Mouse (Mus musculus): ENCODE measurements around the gene Ranbp6. TPM values are rescaled to one million over a fixed set of nuclear protein-coding genes. Genes with fewer than 3 reads are reported as not detected.
A peak's percentile ranks its signal among the peaks of the same experiment; 100 is the strongest.

Ranbp6 gene
- total and polyA plus RNA-seq, 3 experiments, result 22.6 to 23.7 TPM; not detected in 1

- H3K27ac ChIP-seq (ENCODE audit: control insufficient read depth, low read depth, low read length), result no peak overlapping the region
- peaks cover 0 to 9% of the 10 kb centered on the region in 2 experiments; a peak in 2 of 4 replicates for H3K36me3 ChIP-seq (ENCODE audit: control insufficient read depth in 1 of 2, insufficient read depth in 2 of 2, low read length in 2 of 2)
- H3K9ac ChIP-seq (ENCODE audit: control insufficient read depth, low read depth, low read length, poor library complexity, severe bottlenecking), result no peak overlapping the region
- no peak overlapping the region for H3K4me3 ChIP-seq (ENCODE audit: control insufficient read depth in 1 of 2, insufficient read depth in 1 of 2, low read depth in 2 of 2, low read length in 2 of 2)
- DNase-seq (ENCODE audit: low read depth, low spot score), result peak; percentile 54
- 0 out of 2 replicates have a peak, but pooled peaks have one; percentile 14 for TF ChIP-seq SMC3 (IDR thresholded peaks at IDR 0.05; ENCODE audit: low read depth, low read length)
- TF ChIP-seq MEF2A (IDR thresholded peaks at IDR 0.05; ENCODE audit: extremely low read depth, insufficient replicate concordance, low read depth, low read length, poor library complexity, severe bottlenecking), result no peak
- no peak for TF ChIP-seq HCFC1 (IDR thresholded peaks at IDR 0.05; ENCODE audit: low read depth, low read length)
- TF ChIP-seq ZC3H11A (IDR thresholded peaks at IDR 0.05; ENCODE audit: low read depth, low read length), result 0 out of 2 replicates have a peak, but pooled peaks have one; percentile 6
- peak; percentile 31 for TF ChIP-seq RCOR1 (IDR thresholded peaks at IDR 0.05; ENCODE audit: low read depth, low read length)
- TF ChIP-seq ZNF384 (IDR thresholded peaks at IDR 0.05; ENCODE audit: low read depth, low read length), result peak; percentile 60
- no peak for TF ChIP-seq USF2 (IDR thresholded peaks at IDR 0.05; ENCODE audit: borderline replicate concordance in 1 of 2, insufficient read depth in 1 of 2, low read depth in 1 of 2, low read length in 2 of 2)
- TF ChIP-seq CHD1 (IDR thresholded peaks at IDR 0.05; ENCODE audit: low read depth, low read length), result no peak
- no peak for TF ChIP-seq E2F4 (IDR thresholded peaks at IDR 0.05; ENCODE audit: borderline replicate concordance, low read depth, low read length)
- TF ChIP-seq GABPA (IDR thresholded peaks at IDR 0.05; ENCODE audit: low read depth, low read length), result 0 out of 2 replicates have a peak, but pooled peaks have one; percentile 35
- TF ChIP-seq TBP (IDR thresholded peaks at IDR 0.05; ENCODE audit: low read depth, low read length), result no peak
- no peak for TF ChIP-seq MYC (IDR thresholded peaks at IDR 0.05; ENCODE audit: low read depth, low read length)
- no peak for TF ChIP-seq POLR2AphosphoS5 (IDR thresholded peaks at IDR 0.05; ENCODE audit: borderline replicate concordance, low read depth, low read length)
- TF ChIP-seq MAZ (IDR thresholded peaks at IDR 0.05; ENCODE audit: low read depth, low read length), result no peak
- TF ChIP-seq EP300 (IDR thresholded peaks at IDR 0.05; ENCODE audit: low read depth in 1 of 2, low read length in 2 of 2), result 0 out of 4 replicates have a peak, but pooled peaks of 1 of the 2 experiments have one; percentile 44
- no peak; the same call in 1 of the 2 replicates for TF ChIP-seq MAFK (IDR thresholded peaks at IDR 0.05; ENCODE audit: borderline replicate concordance, low read depth, low read length)
- no peaks in the 10 kb centered on the region for H3K79me2 ChIP-seq (ENCODE audit: control insufficient read depth, insufficient read depth, low read length, poor library complexity)
- peaks cover 4 to 13% of the 10 kb centered on the region in 2 experiments; a peak in 3 of 4 replicates for H3K4me1 ChIP-seq (ENCODE audit: control insufficient read depth in 1 of 2, insufficient read depth in 2 of 2, low read length in 2 of 2)
- no peaks in the 10 kb centered on the region; a peak in 1 of 4 replicates for H3K27me3 ChIP-seq (ENCODE audit: control insufficient read depth in 1 of 2, insufficient read depth in 2 of 2, low read length in 2 of 2)
- H3K9me3 ChIP-seq (replicated peaks; ENCODE audit: insufficient read depth, low read length), result no peaks in the 10 kb centered on the region
These were observed 12.2 kb upstream of the Ranbp6 start for GRCm38 (mm10) chr19:29825003-29825402.

GRCm38 (mm10) chr19:29824034-29824700 is 11.4 kb upstream of the Ranbp6 start:
- Histone ChIP-seq H3K27me3 (ENCODE audit: control insufficient read depth in 1 of 2, insufficient read depth in 2 of 2, low read length in 2 of 2) (no peaks in the 10 kb centered on the region; a peak in 1 of 4 replicates), H3K4me3 (ENCODE audit: control insufficient read depth in 1 of 2, insufficient read depth in 1 of 2, low read depth in 2 of 2, low read length in 2 of 2) (peak overlapping the region; percentile 42 to 45), H3K27ac (ENCODE audit: control insufficient read depth, low read depth, low read length) (no peak overlapping the region), H3K9me3 (replicated peaks; ENCODE audit: insufficient read depth, low read length) (no peaks in the 10 kb centered on the region), H3K4me1 (ENCODE audit: control insufficient read depth in 1 of 2, insufficient read depth in 2 of 2, low read length in 2 of 2) (peaks cover 4 to 13% of the 10 kb centered on the region in 2 experiments; a peak in 3 of 4 replicates), H3K36me3 (ENCODE audit: control insufficient read depth in 1 of 2, insufficient read depth in 2 of 2, low read length in 2 of 2) (peaks cover 0 to 9% of the 10 kb centered on the region in 2 experiments; a peak in 2 of 4 replicates), H3K79me2 (ENCODE audit: control insufficient read depth, insufficient read depth, low read length, poor library complexity) (no peaks in the 10 kb centered on the region), H3K9ac (ENCODE audit: control insufficient read depth, low read depth, low read length, poor library complexity, severe bottlenecking) (peak overlapping the region; percentile 28)
- 0 out of 2 replicates have a peak, but pooled peaks have one; percentile 35 for TF ChIP-seq ELF1 (IDR thresholded peaks at IDR 0.05; ENCODE audit: low read depth, low read length)
- 0 out of 2 replicates have a peak, but pooled peaks have one; percentile 6 for TF ChIP-seq GATA1 (IDR thresholded peaks at IDR 0.05; ENCODE audit: low read depth, low read length)
- no peak for TF ChIP-seq TBP (IDR thresholded peaks at IDR 0.05; ENCODE audit: low read depth, low read length)
- TF ChIP-seq SIN3A (IDR thresholded peaks at IDR 0.05; ENCODE audit: low read length), result peak; percentile 68; the same call in 1 of the 2 replicates
- 0 out of 2 replicates have a peak, but pooled peaks have one; percentile 54 for TF ChIP-seq MAZ (IDR thresholded peaks at IDR 0.05; ENCODE audit: low read depth, low read length)
- peak; percentile 100 for TF ChIP-seq ZC3H11A (IDR thresholded peaks at IDR 0.05; ENCODE audit: low read depth, low read length)
- TF ChIP-seq ZNF384 (IDR thresholded peaks at IDR 0.05; ENCODE audit: low read depth, low read length), result no peak
- peak; percentile 50; the same call in 1 of the 2 replicates for TF ChIP-seq HCFC1 (IDR thresholded peaks at IDR 0.05; ENCODE audit: low read depth, low read length)
- TF ChIP-seq CTCF (IDR thresholded peaks at IDR 0.05 in 2 of 3, conservative IDR thresholded peaks at IDR 0.05 in 1 of 3; ENCODE audit: control insufficient read depth in 1 of 3, insufficient read depth in 1 of 3, low read depth in 2 of 3, low read length in 3 of 3, poor library complexity in 1 of 3, severe bottlenecking in 1 of 3), result peak in 2 of 3 experiments; percentile 99
- 0 out of 2 replicates have a peak, but pooled peaks have one; percentile 3 for TF ChIP-seq MXI1 (IDR thresholded peaks at IDR 0.05; ENCODE audit: low read depth, low read length)
- no peak for TF ChIP-seq TAL1 (IDR thresholded peaks at IDR 0.05; ENCODE audit: low read length)
- peak; percentile 99 for TF ChIP-seq SMC3 (IDR thresholded peaks at IDR 0.05; ENCODE audit: low read depth, low read length)
- peak; percentile 97 for DNase-seq (ENCODE audit: low read depth, low spot score)

Data from MEL (cell line).